Mouse (Mus musculus) liver, adult 10 weeks (tissue): ENCODE results near the gene Zfp110. TPM values are rescaled to one million over a fixed set of nuclear protein-coding genes. Genes with fewer than 3 reads are reported as not detected.

Experiments
- polyA plus RNA-seq: library from polyadenylated mRNA; stranded (reverse); fragments of 350-450 nt; fragmentation: Illumina TruSeq; extraction: RNeasy Lipid Tissue Mini Kit (QIAGEN cat#74804); gene quantifications from one replicate; pipeline ENCODE4 v1.2.3, GENCODE M21; 2014; ENCODE audit warnings: low read depth, low replicate concordance

The Zfp110 gene
- polyA plus RNA-seq, result 24.1 TPM

DNA sequence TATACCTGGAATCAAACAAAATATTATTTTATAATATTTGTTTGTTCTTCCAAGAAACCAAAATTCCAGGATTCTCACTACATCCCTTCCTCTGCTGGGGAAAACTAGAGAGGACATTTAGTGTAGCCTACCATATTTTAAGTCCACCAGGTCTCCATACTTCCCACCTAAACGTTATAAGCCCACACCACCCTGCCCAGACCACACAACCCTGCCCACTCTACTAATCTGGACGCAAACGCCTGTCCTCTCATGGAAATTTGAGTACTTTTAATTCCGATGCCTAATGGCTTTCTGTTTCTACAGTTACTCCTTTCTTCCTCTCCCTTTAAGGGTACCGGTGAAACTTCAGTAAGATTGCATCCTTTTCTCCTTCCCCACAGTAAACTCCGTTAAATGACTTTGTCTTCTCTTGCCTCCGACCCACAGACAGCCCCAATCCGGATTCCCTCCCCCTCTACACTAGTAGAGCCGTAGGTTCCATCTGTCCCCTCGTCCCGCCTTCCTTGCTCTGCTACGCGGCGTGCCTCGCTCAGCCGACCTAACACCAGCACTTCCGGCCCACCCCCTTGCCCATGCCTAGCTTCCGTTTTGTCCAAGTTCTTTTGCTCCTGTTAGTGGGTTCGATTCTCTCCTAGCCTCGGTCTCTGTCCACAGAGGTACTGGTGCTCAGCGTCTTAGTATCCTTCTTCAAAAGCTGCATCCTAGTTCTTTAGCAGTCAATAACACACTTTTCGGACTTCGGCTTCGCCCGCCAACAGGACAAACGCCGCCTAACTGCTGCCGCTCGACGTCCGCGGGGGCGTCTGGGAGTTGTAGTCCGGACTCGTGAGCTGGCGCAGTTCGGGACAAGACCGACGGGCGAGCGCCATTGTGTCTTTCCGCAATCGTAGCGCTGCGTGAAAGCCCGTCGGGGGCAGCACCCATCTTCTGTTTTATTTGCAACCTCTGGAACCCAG is at the start of gene Zfp110:
Zfp110 (plus strand) TSS at position 600 of the 959 bp plus-strand sequence.

DNA sequence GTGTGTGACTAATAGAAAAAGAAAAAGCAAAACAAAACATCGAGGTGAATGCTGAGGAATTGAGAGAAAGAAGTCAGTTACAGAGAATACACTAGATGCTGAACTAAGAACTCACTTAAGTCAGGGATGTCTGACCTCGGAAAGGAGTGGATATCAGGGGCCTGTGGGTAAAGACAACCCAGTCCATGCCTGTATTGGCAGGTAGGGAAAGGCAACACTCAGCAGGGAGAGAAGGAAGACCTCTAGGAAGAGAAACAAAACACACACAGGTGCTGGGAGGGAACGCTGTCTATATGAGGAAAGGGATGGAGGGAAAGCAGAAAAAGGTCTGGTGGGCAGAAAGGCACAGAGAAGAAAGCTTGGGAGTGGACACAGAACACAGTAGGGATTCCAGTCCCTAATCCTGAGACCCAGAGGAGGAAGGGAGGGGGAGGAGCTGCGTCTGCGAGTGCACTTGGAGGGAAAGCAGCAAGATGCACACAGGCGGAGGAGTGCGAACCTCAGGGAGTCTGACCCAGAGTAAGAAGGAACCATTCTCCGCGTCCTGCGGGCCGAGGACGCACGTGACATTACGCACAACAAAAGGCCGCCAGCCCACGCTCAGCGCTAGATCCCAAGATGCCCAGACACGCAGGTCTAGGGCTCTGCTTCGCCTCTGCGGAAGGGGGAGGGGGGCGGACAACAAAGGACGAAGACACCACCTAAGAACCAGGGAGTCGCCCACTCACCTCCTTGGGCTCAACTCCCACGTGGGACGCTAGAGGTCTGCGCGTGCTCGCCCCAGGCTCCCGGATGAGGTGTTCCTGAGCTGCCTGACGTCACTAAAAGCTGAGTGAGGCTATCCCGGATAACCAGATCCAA is 31.5 kb upstream of the Zfp110 start, which contains the start of gene Zscan18:
Zscan18 (minus strand) TSS at position 770 of the 861 bp plus-strand sequence.

DNA sequence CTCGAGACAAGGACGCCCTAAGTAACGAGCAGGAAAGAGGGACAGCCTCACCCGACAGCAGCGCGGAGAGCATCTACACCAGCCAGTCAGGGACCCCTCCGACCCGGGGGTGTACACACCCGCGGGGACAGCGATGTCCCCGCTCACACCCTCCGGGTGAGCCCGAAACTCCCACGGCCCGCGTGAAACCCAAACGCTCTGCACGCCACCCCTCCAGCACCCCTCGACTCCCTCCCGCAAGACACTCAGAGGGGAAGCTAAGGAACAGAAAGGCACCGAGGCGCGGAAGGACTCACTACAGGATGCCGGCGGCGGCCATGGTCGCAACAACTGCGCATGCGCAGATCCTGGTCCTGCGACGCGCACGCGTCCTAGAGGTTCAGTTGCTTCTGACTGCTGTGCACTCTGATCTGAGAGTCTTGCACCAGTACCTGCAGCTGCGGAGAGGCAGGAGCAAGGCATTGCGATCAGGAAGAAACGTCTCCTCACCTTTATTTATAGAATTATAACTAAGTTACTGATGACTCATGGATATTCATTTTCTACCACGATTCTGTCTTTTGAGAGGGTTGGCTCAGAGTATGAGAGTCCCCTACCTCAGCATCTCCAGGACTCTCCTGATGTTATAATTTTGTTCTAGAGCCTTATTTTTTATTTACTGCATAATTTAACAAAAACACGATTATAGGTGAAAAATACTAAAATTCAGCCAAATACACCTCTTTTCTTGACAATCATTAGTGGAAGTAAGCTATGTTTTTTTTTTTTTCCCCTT is 15.9 kb upstream of the Zfp110 start, which contains the start of gene Zfp329:
Zfp329 (minus strand) TSS at position 338 of the 775 bp plus-strand sequence.

DNA sequence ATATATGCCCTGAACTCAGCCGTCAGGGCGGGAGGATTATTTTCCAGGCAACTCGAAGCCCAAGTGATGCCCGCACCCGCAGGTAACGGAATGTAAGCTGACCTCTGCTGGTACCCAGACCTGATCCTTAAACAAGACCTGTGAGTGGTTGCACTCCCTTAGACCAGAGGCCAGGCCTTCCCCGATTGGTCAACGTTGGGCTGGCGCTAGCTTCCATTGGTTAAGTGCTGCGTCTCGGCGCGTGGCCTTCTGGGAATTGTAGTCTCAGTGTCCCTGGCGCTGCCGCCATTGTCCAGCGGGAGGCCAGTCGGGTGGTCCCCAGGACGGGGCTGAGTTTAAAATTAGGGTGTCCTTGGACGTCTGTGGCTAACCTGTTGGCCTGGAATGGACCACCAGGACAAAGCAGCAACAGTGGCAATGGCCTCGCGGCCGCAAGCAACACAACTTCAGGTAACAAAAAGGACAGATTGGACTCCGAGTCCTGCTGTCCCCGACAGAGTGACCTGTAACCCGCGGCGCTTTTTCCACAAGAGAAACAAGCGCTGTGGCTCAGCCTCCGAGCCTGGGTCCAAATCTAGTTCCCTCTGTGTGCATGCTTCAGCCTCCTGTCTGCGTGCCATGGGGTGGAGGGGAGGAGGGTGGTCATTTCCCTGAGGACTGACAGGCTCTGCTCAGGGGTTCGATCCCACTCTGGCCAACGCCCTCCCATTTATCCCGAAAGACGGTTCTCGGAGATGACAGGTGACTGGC is 46.5 kb downstream of the Zfp110 start, which contains the start of gene Zfp128:
Zfp128 (plus strand) TSS at position 267 of the 750 bp plus-strand sequence.

DNA sequence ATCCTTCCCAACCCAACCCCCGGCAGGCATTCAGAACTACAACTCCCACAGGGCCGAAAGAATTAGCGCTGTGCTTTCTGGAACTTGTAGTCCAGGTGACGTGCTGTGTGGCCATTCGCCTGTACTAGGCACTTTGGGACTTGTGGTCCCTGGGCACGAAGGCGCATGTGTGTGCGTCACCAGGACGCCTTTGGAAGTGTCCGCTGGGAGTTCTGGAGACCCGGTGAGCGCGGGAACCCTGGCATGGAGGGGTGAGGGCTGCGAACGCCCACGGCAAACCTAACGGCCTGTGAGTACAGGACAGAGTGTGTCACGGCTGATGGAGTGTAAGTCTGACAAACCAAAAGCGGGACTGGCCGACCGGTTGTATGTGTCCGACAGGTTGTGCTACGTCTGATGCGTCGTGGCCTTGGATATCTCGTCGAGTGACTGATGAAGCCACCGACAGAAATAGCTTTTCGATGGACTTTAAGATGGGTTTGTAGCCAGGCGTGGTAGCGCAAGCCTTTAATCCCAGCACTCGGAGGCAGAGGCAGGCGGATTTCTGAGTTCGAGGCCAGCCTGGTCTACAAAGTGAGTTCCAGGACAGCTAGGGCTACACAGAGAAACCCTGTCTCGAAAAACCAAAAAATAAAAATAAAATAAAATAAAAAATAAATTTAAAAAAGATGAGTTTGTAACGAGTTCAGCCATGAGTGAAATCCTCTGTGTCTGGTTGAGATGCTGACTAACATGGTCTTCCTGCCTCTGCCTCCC is 63.3 kb downstream of the Zfp110 start, which contains the start of gene Zscan22:
Zscan22 (plus strand) TSS at position 161 of the 756 bp plus-strand sequence.

Other genes with a start within 250 kb of the Zfp110 start
- not detected for gene Vmn2r53, start 226.0 kb upstream of the Zfp110 start, polyA plus RNA-seq
- not detected for gene Vmn2r54, start 194.4 kb upstream of the Zfp110 start, polyA plus RNA-seq
- gene Vmn2r55, start 149.8 kb upstream of the Zfp110 start, polyA plus RNA-seq, result not detected
- not detected for gene Vmn2r56, start 99.8 kb upstream of the Zfp110 start, polyA plus RNA-seq
- 0.45 TPM for gene Zscan18, start 31.1 kb upstream of the Zfp110 start, polyA plus RNA-seq
- gene Zfp329, start 15.9 kb upstream of the Zfp110 start, polyA plus RNA-seq, result 7.7 TPM
- 2.3 TPM for gene Zfp128, start 46.4 kb downstream of the Zfp110 start, polyA plus RNA-seq
- 2.5 TPM for gene Zscan22, start 63.1 kb downstream of the Zfp110 start, polyA plus RNA-seq
- 23.2 TPM for gene Rps5, start 87.5 kb downstream of the Zfp110 start, polyA plus RNA-seq
- gene Rnf225, start 92.7 kb downstream of the Zfp110 start, polyA plus RNA-seq, result not detected
- gene Zfp324, start 131.1 kb downstream of the Zfp110 start, polyA plus RNA-seq, result 1.6 TPM
- 1.9 TPM for gene Zfp446, start 143.1 kb downstream of the Zfp110 start, polyA plus RNA-seq
- 181 TPM for gene Slc27a5, start 163.4 kb downstream of the Zfp110 start, polyA plus RNA-seq
- 18.0 TPM for gene Trim28, start 164.4 kb downstream of the Zfp110 start, polyA plus RNA-seq
- gene Zbtb45, start 175.3 kb downstream of the Zfp110 start, polyA plus RNA-seq, result 0.24 TPM
- gene Chmp2a, start 200.0 kb downstream of the Zfp110 start, polyA plus RNA-seq, result 78.1 TPM
- 30.5 TPM for gene Ube2m, start 203.5 kb downstream of the Zfp110 start, polyA plus RNA-seq
- gene Mzf1, start 220.0 kb downstream of the Zfp110 start, polyA plus RNA-seq, result 0.11 TPM